Mouse (Mus musculus) lung, postnatal 0 days (tissue): ENCODE results near the gene Vwce.

Source experiments
- CTCF ChIP-seq: IDR thresholded peaks from 2 replicates; pipeline ENCODE4 v1.5.1; 2016; ENCODE audit warnings: antibody characterized with exemption, mild to moderate bottlenecking
- EP300 ChIP-seq: IDR thresholded peaks from 2 replicates; pipeline ENCODE4 v1.6.1; 2016; ENCODE audit warnings: antibody characterized with exemption, mild to moderate bottlenecking, control low read depth

DNA sequence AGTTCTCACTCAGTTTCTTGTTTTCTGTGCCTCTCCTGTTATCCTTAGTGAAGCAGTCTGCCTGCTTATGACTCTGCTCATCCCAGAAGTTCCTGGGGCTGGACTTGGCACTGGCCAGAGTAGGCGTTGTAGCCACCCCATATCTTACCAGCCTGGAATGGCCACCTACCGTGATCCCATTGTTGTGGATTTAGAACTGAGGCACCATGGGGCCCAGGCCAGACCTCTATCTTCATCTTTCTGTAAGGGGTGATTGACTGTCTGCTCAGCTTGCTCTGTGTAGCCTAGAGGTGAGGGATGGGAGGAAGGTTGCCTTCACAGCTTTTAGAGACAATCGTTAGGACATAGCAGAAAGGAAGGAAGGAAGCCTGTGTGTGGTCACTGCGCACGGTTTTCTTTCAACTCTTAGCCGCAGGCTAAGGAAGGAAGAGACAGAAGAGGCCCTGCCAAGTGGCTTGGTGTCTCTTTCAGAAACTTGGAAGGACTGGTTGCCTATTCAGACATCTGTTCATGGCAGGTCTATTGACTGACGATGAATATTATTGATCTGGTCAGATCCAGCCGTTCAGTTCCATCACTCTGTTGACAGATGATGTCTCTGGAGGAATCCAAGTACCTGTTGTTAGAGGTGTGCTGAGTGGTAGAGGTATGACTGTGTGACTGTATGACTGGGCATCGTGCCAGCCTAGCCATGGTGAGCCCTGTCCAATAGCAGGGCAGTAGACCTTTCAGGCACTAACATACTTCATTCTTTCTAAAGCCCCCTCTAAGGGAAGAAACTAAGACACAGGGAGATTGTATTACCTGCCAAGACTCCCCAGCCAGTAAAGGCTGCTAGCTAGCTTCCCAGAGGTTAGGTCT, 64.3 kb downstream of the Vwce start:
- no peak for TF ChIP-seq CTCF
- no peak for TF ChIP-seq EP300
